Mouse (Mus musculus) spleen, postnatal 14 days (tissue): ENCODE results near the gene Nckap1.
"Not testable (repeated sequence)": the region's sequence is repeated elsewhere in the genome, so short reads cannot be mapped to it uniquely, and the experiment has no call there.

Experiments
- DNase-seq, 2 experiments: peaks; one replicate each; pipeline ENCODE4 v3.0.0; 2021 to 2022; ENCODE audit warnings: low spot score in 2 of 2

The Nckap1 gene

GRCm38 (mm10) chr2:80560773-80561172, 20.4 kb downstream of the Nckap1 start:
- no peak for DNase-seq

- DNase-seq, result no peak
Observed at GRCm38 (mm10) chr2:80559655-80560054, 21.5 kb downstream of the Nckap1 start.

DNA sequence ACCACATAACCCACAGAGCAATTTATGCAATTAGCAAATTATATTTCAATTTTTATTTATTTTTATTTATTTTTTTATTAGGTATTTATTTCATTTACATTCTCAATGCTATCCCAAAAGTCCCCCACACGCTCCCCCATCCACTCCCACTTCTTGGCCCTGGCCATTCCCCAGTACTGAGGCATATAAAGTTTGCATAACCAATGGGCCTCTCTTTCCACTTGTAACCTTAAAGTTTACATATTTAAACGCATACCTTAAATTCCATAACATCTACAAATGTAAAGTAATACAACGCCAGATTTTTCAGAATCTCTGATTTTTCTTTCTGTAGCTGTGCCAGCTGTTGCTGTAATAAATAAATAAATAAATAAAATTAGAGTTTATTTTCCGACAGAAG, 26.7 kb downstream of the Nckap1 start:
- DNase-seq, result no peak

GRCm38 (mm10) chr2:80549704-80550103, 31.5 kb downstream of the Nckap1 start:
- DNase-seq, result no peak

DNA sequence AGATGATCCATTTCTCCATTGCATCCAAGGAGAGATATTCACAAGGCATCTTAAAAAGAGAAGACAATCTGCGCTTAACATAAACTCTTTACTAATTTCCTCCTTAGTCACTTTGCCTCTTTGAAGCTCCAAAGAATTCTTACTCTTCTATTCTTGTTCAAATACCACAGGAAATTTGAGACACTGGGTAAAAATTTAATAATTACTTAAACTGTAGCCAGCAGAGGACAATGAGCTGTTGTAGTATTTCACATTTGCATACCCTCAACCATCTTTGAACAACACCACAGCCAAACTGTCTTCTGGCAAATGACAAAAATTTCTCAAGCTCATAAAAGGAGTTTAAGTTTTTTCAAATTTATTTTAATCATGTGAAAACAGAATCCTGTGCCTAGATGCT, 33.3 kb downstream of the Nckap1 start:
- DNase-seq, result no peak

GRCm38 (mm10) chr2:80542801-80543200, 38.4 kb downstream of the Nckap1 start:
- no peak for DNase-seq

DNA sequence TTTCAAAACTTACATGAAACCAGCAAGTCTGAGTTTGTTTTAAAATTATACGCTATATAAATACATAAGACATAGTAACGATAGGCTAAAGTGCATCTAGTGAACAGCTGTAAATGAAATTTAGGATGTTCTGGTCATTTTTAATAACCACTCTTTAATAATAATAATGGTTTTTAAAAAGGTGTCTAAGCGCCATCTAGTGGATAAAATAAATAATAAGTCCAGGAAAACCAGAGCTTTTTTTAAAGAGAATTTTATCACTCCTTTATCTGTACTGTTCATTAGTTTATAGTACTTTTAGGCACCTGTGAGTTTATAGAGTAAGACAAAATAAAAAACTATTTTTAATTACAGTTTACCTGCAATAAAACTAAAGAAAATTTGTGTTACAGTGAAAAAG, 44.0 kb downstream of the Nckap1 start:
- DNase-seq, result no peak

- no peak for DNase-seq
Observed at GRCm38 (mm10) chr2:80536608-80537007, 44.6 kb downstream of the Nckap1 start.

DNA sequence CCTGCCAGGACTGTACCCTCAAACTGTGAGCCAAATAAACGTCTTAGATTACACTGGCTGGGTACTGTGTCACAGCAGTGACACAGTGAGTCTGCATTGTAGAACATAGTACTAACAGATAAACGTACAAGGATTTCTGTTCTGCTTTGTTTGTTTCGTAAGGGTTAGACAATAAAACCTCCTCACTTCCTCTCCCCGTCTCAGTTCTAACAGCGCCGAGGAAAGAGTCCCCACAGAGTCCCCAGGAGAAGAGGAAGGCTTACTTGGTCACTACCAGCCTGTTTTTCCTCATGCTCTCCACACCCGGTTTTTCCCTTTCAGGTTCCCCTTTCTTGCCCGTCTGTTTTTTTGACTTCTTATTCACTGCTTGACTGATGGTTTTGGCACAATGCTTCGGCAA, 56.9 kb downstream of the Nckap1 start:
- DNase-seq, result no peak

DNA sequence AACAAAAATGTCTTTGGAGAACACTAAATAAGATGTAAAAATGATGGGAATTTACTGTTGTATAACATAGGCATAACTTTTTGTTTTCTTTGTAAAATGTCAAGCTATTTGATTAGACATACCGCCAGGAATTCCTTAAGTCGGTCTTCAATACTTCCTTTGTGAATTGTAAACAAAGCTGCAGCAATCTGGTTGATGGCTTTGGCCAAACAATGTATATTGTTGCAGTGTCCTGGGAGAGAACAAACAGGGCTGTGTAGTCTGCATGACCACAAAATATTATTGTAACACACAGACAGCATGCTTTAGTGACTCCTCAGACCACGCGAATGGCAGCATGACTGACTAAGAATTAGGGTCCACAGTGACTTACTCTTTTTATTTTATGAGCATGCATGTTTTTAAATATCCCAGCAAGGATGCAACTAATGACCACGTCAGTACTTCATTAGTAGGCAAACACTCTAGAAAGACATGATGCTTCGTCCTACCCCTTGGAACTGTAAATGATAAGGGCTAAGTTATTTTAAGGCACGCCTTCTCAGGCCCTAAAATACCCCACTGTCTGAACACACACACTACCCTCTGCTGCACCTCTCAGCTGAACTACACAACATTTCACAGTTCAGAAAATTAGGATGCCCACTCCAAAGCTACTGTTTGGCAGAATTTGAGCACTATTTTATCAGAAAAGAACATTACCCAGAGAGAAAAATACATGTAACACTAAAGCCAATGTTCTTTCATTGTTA, 75.0 kb downstream of the Nckap1 start:
- DNase-seq, result no peak

DNA sequence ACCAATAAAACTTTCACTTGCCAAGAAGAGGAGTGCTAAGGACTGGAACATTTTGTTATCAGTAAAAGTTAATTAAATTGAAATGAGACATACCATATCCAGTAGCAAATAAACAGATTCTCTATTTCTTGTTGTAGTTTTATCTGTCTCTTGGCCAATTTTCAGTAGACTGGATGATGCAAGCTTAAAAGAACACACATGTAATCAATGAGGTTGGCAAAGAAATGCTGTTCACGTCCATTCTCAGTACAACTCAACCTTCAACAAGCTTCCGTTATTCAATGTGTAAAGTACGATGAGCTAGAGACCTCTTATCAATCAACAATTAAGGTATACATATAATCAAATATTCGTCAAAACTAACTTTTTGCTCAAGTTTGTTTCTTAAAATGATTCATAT, 79.0 kb downstream of the Nckap1 start:
- no peak for DNase-seq

GRCm38 (mm10) chr2:80495304-80495703, 85.9 kb downstream of the Nckap1 start:
- DNase-seq, result not testable (repeated sequence)

GRCm38 (mm10) chr2:80486851-80487250, 94.3 kb downstream of the Nckap1 start:
- DNase-seq, result no peak

DNA sequence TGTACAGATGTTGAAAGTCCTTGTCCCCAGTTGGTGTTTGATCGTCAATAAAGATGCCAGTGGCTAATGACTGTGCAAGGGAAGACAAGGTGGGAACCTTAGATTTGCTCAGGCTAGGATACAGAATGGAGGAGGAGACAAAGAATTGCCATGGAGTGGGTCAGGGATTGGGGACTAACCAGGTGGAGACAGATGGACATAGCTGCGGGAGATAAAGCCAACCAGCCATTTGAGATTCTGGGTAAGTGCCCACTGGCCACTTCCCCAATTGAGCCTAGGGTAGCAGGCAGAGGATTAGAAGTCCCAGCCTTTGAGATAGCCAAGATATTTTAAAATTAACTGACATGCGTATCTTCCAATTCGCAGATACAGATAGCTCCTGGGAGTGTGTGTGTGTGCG, 96.2 kb downstream of the Nckap1 start:
- DNase-seq, result no peak

GRCm38 (mm10) chr2:80475831-80476230, 105.3 kb downstream of the Nckap1 start:
- no peak for DNase-seq

- no peak for DNase-seq
Observed at GRCm38 (mm10) chr2:80474247-80474796, 106.9 kb downstream of the Nckap1 start.

DNA sequence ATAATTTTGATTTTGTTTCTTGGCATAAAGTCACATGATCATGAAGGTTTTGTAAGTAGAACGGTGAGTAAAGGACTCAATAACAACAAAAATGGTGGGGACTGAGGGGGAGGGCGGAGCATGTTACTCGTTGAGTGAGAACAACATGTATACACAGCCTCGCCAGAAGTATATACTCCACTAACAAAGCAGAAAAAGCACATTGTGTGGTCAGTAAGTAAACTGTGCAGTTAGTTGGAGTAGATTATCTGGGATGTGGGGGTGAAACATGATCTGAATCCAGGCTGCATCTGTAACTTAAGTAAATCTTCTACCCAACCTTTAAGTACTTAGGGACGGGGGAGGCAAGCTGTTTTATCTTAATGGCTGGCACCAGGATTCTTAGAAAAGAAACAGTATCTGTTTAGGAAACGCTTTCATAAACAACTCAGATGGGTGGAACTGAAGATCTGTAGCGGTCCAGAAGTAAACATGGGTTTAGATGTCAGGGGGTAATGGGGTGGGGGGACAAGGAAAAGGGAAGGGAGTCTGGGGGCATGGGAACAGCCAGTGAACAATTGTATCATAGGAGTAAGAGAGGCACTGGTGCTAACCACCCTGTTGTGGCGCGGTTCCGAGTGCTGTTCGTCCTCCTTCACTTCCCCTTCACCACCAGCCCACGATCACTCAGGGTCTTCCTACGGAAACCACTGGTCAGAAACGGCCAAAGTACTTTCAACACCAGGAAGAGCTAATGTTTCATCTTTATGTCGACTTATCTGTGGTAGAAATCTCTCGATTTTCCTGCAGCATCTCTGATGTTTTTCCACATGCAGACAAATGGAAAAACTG, 115.0 kb downstream of the Nckap1 start:
- DNase-seq, result no peak

- DNase-seq, result no peak
Observed at GRCm38 (mm10) chr2:80461827-80462226, 119.4 kb downstream of the Nckap1 start.
